Mouse (Mus musculus): ENCODE data around the gene Slc25a40.

Slc25a40 gene

DNA sequence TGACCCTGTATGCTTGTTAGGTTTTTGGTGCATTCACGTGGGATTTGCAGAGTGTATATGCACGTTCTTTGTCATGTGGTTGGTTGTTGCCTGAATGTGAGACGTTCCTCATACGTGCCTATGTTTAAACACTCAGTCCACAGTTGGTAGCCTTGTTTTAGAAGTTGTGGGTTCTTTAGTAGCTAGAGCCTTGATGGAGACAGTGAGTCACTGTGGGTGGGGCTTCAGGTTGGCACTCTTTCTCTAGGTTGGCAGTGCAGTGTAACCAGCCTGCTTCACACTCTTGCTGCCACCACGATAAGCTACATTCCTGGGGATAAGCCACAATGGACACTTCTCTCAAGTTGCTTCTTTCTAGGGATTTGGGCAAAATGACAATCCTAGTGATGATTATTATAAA, 33.9 kb downstream of the Slc25a40 start:
- Histone ChIP-seq H3K9me3 (ENCODE audit: low read length) (peaks cover 26% of the 10 kb centered on the region), H3K4me3 (replicated peaks; ENCODE audit: low read length) (no peak overlapping the region), H3K27me3 (ENCODE audit: insufficient read depth, low read length) (no peaks in the 10 kb centered on the region), H3K4me1 (replicated peaks; ENCODE audit: low read depth, low read length) (no peaks in the 10 kb centered on the region), H3K36me3 (ENCODE audit: insufficient read depth, low read length) (peaks cover 61% of the 10 kb centered on the region)
- TF ChIP-seq POU5F1 (IDR thresholded peaks at IDR 0.05; ENCODE audit: borderline replicate concordance, low read length) (no peak), NANOG (IDR thresholded peaks at IDR 0.05; ENCODE audit: borderline replicate concordance, low read length) (no peak)

DNA sequence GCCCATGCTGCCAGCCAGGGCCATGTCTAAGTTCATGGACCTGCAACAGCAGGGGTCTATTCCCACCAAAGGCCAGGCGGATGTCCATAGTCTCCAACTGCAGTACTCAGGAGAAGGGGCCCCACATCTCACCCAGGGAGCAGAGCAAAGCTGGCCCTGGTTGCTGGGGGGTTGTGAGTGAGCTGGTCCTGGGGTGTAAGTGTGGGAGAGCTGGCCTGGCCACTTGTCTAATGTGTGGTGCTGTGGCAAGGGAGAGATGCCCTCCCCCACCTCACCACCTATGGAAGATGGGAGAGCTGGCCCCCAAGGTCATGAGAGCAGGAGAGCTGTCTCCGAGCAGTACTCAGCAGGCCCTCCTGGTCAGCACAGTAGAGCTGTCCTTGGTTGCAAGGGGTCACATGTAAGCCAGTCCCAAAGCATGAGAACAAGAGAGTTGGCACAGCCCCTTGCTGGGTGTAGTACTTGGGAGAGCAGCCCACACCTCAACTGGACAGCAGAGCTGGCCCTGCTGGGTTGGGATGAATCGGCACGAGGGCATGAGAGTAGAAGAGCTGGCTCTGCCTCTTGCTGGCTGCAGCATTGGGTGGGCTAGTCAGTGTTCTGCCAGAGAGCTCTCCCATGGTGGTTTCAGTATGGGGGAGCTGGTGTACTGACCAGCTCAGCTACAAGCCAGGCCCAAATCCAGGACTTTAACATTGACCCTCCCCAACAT, 65.5 kb downstream of the Slc25a40 start:
- H3K4me3 ChIP-seq (replicated peaks; ENCODE audit: low read length) = no peak overlapping the region; the same call in 1 of the 2 replicates
- TF ChIP-seq CTCF (conservative IDR thresholded peaks at IDR 0.05; ENCODE audit: low read length) (no peak), POU5F1 (IDR thresholded peaks at IDR 0.05; ENCODE audit: borderline replicate concordance, low read length) (no peak), NANOG (IDR thresholded peaks at IDR 0.05; ENCODE audit: borderline replicate concordance, low read length) (no peak)
- no peaks in the 10 kb centered on the region for H3K36me3 ChIP-seq (ENCODE audit: insufficient read depth, low read length)
- peaks cover 26% of the 10 kb centered on the region for H3K4me1 ChIP-seq (replicated peaks; ENCODE audit: low read depth, low read length)
- no peaks in the 10 kb centered on the region for H3K27me3 ChIP-seq (ENCODE audit: insufficient read depth, low read length)
- peaks cover 8% of the 10 kb centered on the region; the same call in 1 of the 2 replicates for H3K9me3 ChIP-seq (ENCODE audit: low read length)

DNA sequence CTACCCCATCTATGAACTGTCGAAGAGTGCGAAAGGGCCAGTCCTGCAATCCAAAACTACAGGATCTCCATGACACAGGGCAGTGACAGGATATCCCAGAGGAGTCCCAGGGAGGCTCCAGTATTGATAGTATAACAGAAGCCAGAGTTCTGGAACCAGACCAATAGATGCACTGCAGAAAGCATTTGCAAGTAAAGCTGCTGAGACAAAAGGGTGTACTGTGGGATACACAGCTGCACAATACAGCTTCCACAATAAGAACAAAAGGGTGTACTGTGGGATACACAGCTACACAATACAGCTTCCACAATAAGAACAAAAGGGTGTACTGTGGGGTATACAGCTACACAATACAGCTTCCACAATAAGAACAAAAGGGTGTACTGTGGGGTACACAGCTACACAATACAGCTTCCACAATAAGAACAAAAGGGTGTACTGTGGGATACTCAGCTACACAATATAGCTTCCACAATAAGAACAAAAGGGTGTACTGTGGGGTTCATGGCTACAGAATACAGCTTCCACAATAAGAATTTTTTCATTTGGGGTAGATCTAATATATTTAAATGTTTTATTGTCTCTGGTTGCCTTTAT, 66.1 kb downstream of the Slc25a40 start:
- Histone ChIP-seq H3K36me3 (ENCODE audit: insufficient read depth, low read length) (no peaks in the 10 kb centered on the region), H3K27me3 (ENCODE audit: insufficient read depth, low read length) (no peaks in the 10 kb centered on the region), H3K4me3 (replicated peaks; ENCODE audit: low read length) (no peak overlapping the region; the same call in 1 of the 2 replicates), H3K9me3 (ENCODE audit: low read length) (peaks cover 8% of the 10 kb centered on the region; the same call in 1 of the 2 replicates), H3K4me1 (replicated peaks; ENCODE audit: low read depth, low read length) (peaks cover 26% of the 10 kb centered on the region)
- TF ChIP-seq NANOG (IDR thresholded peaks at IDR 0.05; ENCODE audit: borderline replicate concordance, low read length) (peak; percentile 92), POU5F1 (IDR thresholded peaks at IDR 0.05; ENCODE audit: borderline replicate concordance, low read length) (no peak)

DNA sequence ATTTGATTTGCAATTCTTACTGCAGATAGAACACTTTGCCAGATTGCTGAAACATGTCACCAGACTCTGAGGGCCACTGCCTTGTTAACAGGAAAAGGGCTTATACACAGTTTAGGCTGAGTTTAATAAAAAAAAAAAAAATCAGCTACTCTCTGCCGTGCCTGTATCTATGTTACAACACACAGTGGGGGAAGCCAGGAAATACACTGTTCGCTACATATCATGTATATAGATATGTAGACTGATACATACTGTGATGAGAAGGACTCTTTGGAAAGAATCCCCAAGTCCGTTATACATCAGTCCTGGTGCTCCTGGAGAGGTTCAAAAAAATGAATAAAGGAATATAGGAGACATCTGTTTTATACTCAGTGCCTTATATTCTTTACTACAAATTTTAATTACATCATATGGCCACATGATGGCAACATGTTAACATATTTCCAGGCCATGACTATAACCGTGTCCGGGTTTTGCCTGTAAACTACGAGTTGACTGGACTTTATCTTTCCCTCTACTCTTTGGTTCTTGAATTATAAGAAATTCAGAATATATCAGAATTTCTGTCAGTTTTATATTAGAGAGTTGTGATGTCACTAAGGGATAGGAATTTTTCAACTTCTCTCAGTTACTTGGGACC, 66.9 kb downstream of the Slc25a40 start:
- H3K9me3 ChIP-seq (ENCODE audit: low read length) = peaks cover 7% of the 10 kb centered on the region; the same call in 1 of the 2 replicates
- H3K4me3 ChIP-seq (replicated peaks; ENCODE audit: low read length) = no peak overlapping the region
- H3K36me3 ChIP-seq (ENCODE audit: insufficient read depth, low read length) = no peaks in the 10 kb centered on the region
- H3K4me1 ChIP-seq (replicated peaks; ENCODE audit: low read depth, low read length) = peaks cover 26% of the 10 kb centered on the region
- TF ChIP-seq POU5F1 (IDR thresholded peaks at IDR 0.05; ENCODE audit: borderline replicate concordance, low read length) = no peak
- peak; percentile 14; the same call in 1 of the 2 replicates for TF ChIP-seq CTCF (conservative IDR thresholded peaks at IDR 0.05; ENCODE audit: low read length)
- TF ChIP-seq NANOG (IDR thresholded peaks at IDR 0.05; ENCODE audit: borderline replicate concordance, low read length) = no peak
- H3K27me3 ChIP-seq (ENCODE audit: insufficient read depth, low read length) = no peaks in the 10 kb centered on the region

DNA sequence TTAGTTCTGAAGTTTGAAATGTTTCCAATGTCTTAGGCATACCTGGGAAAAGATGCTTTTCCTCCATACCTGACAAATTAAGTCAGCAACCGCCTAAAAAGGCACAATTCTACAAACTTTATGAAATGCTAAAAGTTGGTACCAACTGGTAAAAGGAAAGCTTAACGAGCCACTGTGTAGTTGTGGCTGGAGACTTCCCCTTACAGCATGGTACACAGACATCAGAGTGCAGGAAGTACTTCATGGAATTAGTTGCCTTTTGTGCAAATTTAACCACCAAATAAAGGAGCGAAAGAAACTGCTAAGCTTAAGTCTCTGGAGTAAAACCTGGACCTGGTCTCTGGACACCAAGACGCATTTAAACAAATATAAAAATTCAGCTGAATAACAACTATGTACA, 69.1 kb downstream of the Slc25a40 start:
- Histone ChIP-seq H3K9me3 (ENCODE audit: low read length) (no peaks in the 10 kb centered on the region), H3K27me3 (ENCODE audit: insufficient read depth, low read length) (no peaks in the 10 kb centered on the region), H3K36me3 (ENCODE audit: insufficient read depth, low read length) (no peaks in the 10 kb centered on the region), H3K4me1 (replicated peaks; ENCODE audit: low read depth, low read length) (peaks cover 26% of the 10 kb centered on the region), H3K4me3 (replicated peaks; ENCODE audit: low read length) (no peak overlapping the region)
- TF ChIP-seq CTCF (conservative IDR thresholded peaks at IDR 0.05; ENCODE audit: low read length) = no peak
- TF ChIP-seq NANOG (IDR thresholded peaks at IDR 0.05; ENCODE audit: borderline replicate concordance, low read length) = no peak
- no peak for TF ChIP-seq POU5F1 (IDR thresholded peaks at IDR 0.05; ENCODE audit: borderline replicate concordance, low read length)

Data from E14TG2a.4 (cell line).